Mouse (Mus musculus) stomach, postnatal 0 days (tissue): ENCODE data around the gene Limd2. TPM values are rescaled to one million over a fixed set of nuclear protein-coding genes. Genes with fewer than 3 reads are reported as not detected.

ENCODE experiments used
- ATAC-seq: fragments of 200-750 bp; cut with Nextera tagmentation; 2 replicates; pipeline ENCODE4 v1.8.0; 2017; ENCODE audit not compliant: low FRiP score, low TSS enrichment
- DNase-seq: peaks from one replicate; pipeline ENCODE4 v3.0.0-alpha.2; 2016; ENCODE audit warnings: low spot score
- H3K27ac ChIP-seq: fragments of 300-500 bp; sonication (generic); replicated peaks from 2 replicates; pipeline ENCODE4 v1.5.1; 2014; ENCODE audit warnings: mild to moderate bottlenecking, control low read depth
- H3K27me3 ChIP-seq: fragments of 300-500 bp; sonication (generic); 2 replicates; pipeline ENCODE4 v1.6.1; 2014; ENCODE audit warnings: low read length; ENCODE audit not compliant: control insufficient read depth, insufficient read depth
- H3K36me3 ChIP-seq: fragments of 300-500 bp; sonication (generic); 2 replicates; pipeline ENCODE4 v1.6.1; 2014; ENCODE audit warnings: low read length, mixed read lengths; ENCODE audit not compliant: control insufficient read depth, insufficient read depth
- H3K4me1 ChIP-seq: fragments of 300-500 bp; sonication (generic); replicated peaks from 2 replicates; pipeline ENCODE4 v1.6.1; 2014; ENCODE audit warnings: antibody characterized with exemption; ENCODE audit not compliant: control insufficient read depth, insufficient read depth
- H3K4me2 ChIP-seq: fragments of 300-500 bp; sonication (generic); replicated peaks from 2 replicates; pipeline ENCODE4 v1.6.1; 2014; ENCODE audit warnings: low read depth, mild to moderate bottlenecking, control low read depth, moderate library complexity
- H3K4me3 ChIP-seq: fragments of 300-500 bp; sonication (generic); 2 replicates; pipeline ENCODE4 v1.5.1; 2014; ENCODE audit warnings: low read depth, low read length, control low read depth
- H3K9ac ChIP-seq: fragments of 300-500 bp; sonication (generic); 2 replicates; pipeline ENCODE4 v1.6.1; 2014; ENCODE audit warnings: mild to moderate bottlenecking, low read length, control low read depth, mixed read lengths
- H3K9me3 ChIP-seq: fragments of 300-500 bp; sonication (generic); 2 replicates; pipeline ENCODE4 v1.6.1; 2016; ENCODE audit warnings: low read length; ENCODE audit not compliant: control insufficient read depth
- CTCF ChIP-seq: IDR thresholded peaks from 2 replicates; pipeline ENCODE4 v1.5.1; 2016; ENCODE audit warnings: antibody characterized with exemption, low read depth, mild to moderate bottlenecking, moderate library complexity
- EP300 ChIP-seq: optimal IDR thresholded peaks from 2 replicates; pipeline ENCODE3; 2016; ENCODE audit warnings: antibody characterized with exemption
- WGBS: fragments of 180-500 bp; shearing (Covaris S2); extraction: QIAGEN DNeasy Blood & Tissue Kit; methylation state at CpG from one replicate; pipeline ENCODE4 v1.1.7; 2014; 5-methylcytosine and 5-hydroxymethylcytosine counted together
- polyA plus RNA-seq: library from polyadenylated mRNA; unstranded; fragments of >200 nt; fragmentation: Nextera tagmentation; extraction: Ambion mirVana; gene quantifications from 2 replicates; pipeline ENCODE4 v1.2.1, GENCODE M21; 2015

Limd2 gene
- polyA plus RNA-seq, 1 experiment from 2014 or later, result 45.3 TPM

DNA sequence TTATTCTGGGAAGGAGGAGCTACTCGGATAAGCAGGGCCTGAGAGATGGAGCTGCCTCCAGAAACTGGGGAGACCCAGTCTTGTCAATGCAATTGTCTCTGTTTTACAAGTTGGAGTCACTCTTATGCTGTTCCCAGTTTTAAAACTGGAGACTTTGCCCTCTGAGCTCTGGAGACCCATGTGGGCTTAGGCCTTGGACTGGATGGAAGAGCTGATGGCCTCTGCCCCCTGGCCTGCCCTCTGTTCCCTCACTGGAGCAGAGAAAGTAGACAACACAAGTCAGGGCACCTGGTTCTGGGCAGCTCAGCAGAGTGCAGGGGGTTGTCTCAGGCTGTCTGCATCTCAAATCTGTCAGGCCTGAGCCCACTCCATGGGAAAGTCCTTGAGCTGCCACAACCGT, 5.9 kb downstream of the Limd2 start:
- no peak overlapping the region for H3K27ac ChIP-seq

DNA sequence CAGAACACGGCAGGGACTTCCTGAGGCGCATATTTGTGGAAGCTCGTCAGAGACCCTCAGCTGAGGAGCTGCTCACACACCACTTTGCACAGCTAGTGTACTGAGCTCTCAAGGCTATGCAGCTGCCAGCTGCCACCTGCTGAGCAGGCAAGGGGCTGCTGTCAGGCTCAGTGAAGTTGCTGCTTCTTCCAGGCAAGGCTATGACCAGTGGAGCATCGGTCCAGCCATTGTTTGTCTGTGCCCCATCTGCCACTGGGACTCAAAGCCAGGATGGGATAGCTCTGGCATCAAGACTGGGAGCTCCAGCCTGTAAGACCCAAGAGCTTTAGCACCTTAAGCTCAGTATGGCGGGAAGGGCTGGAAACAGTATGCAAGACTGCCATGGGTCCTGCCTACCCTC, 6.6 kb downstream of the Limd2 start:
- Histone ChIP-seq H3K4me1 (no peaks in the 10 kb centered on the region), H3K4me3 (no peak overlapping the region), H3K36me3 (peaks cover 25% of the 10 kb centered on the region), H3K9ac (no peak overlapping the region), H3K4me2 (no peak overlapping the region), H3K27me3 (no peaks in the 10 kb centered on the region), H3K27ac (no peak overlapping the region), H3K9me3 (no peaks in the 10 kb centered on the region)
- DNase-seq, result no peak
- no peak for ATAC-seq
- WGBS, result 87% methylated on average over 5 of the region's 5 CpGs
- TF ChIP-seq CTCF (no peak), EP300 (no peak)

More for the DNA sequence above, 5.9 kb downstream of the Limd2 start:
- no peak overlapping the region for H3K4me3 ChIP-seq
- no peak overlapping the region for H3K4me2 ChIP-seq
- no peaks in the 10 kb centered on the region for H3K27me3 ChIP-seq
- H3K9ac ChIP-seq, result no peak overlapping the region
- H3K9me3 ChIP-seq, result no peaks in the 10 kb centered on the region
- H3K4me1 ChIP-seq, result 0 out of 2 replicates have a peak, but pooled peaks cover 2% of the 10 kb centered on the region
- TF ChIP-seq CTCF, result no peak
- no peak for TF ChIP-seq EP300
- ATAC-seq (no peak), DNase-seq (no peak)
- WGBS, result 60% methylated on average over 2 of the region's 2 CpGs
- peaks cover 21% of the 10 kb centered on the region for H3K36me3 ChIP-seq

GRCm38 (mm10) chr11:106152132-106152531, 8.5 kb downstream of the Limd2 start:
- no peak for DNase-seq
- TF ChIP-seq CTCF (no peak), EP300 (no peak)
- H3K36me3 ChIP-seq, result peaks cover 25% of the 10 kb centered on the region
- no peaks in the 10 kb centered on the region for H3K9me3 ChIP-seq
- H3K4me2 ChIP-seq, result no peak overlapping the region
- no peak for ATAC-seq
- no peak overlapping the region for H3K9ac ChIP-seq
- H3K27ac ChIP-seq, result no peak overlapping the region
- no peak overlapping the region for H3K4me3 ChIP-seq
- H3K4me1 ChIP-seq, result no peaks in the 10 kb centered on the region
- no peaks in the 10 kb centered on the region for H3K27me3 ChIP-seq
- WGBS, result 76% methylated on average over 8 of the region's 8 CpGs

DNA sequence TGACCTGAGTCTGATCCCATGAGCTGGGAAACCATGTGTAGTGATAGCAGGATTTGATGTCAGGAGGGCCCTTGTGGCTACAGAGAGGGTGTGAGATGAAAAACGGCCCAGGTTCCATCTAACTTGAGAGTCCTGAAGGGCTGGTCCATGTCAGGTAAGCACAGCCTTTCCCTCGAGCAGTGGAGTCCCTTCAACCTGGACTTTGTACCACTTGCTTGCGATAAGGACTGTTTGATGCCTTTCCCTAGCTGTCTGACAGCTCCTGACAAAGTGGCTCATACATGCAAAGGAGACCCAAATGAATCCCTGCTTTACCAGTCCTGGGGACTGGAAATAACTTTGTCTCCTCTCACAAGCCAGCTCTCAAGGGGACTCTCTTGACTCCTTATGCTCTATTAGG, 9.4 kb downstream of the Limd2 start:
- DNase-seq (no peak), ATAC-seq (0 out of 2 replicates have a peak, but pooled peaks have one; percentile 55)
- Histone ChIP-seq H3K9me3 (no peaks in the 10 kb centered on the region), H3K4me1 (no peaks in the 10 kb centered on the region), H3K4me2 (no peak overlapping the region), H3K4me3 (no peak overlapping the region), H3K9ac (no peak overlapping the region), H3K27me3 (no peaks in the 10 kb centered on the region), H3K27ac (no peak overlapping the region), H3K36me3 (peaks cover 23% of the 10 kb centered on the region)
- 77% methylated on average over 3 of the region's 3 CpGs for WGBS
- TF ChIP-seq CTCF (no peak), EP300 (no peak)

GRCm38 (mm10) chr11:106134580-106135528, 25.8 kb downstream of the Limd2 start:
- Histone ChIP-seq H3K9ac (0 out of 2 replicates have a peak overlapping the region, but pooled peaks have one; percentile 35), H3K36me3 (no peaks in the 10 kb centered on the region), H3K27me3 (no peaks in the 10 kb centered on the region), H3K9me3 (no peaks in the 10 kb centered on the region), H3K27ac (peak overlapping the region; percentile 78), H3K4me2 (peak overlapping the region; percentile 42), H3K4me1 (no peaks in the 10 kb centered on the region), H3K4me3 (no peak overlapping the region)
- peak; percentile 83 for DNase-seq
- TF ChIP-seq CTCF (peak; percentile 43), EP300 (no peak)
- peak; percentile 90 for ATAC-seq
- WGBS, result 43% methylated on average over 8 of the region's 8 CpGs

- Histone ChIP-seq H3K9me3 (no peaks in the 10 kb centered on the region), H3K4me3 (no peak overlapping the region), H3K36me3 (0 out of 2 replicates have a peak, but pooled peaks cover 5% of the 10 kb centered on the region), H3K27me3 (no peaks in the 10 kb centered on the region), H3K27ac (no peak overlapping the region), H3K4me1 (no peaks in the 10 kb centered on the region), H3K9ac (no peak overlapping the region), H3K4me2 (no peak overlapping the region)
- no peak for TF ChIP-seq CTCF
- TF ChIP-seq EP300, result no peak
- DNase-seq (no peak), ATAC-seq (no peak)
- WGBS, result 90% methylated on average over 5 of the region's 5 CpGs
Measured at GRCm38 (mm10) chr11:106132516-106132915, 28.1 kb downstream of the Limd2 start.
